Mouse (Mus musculus): ENCODE results near the gene Canx.

DNA sequence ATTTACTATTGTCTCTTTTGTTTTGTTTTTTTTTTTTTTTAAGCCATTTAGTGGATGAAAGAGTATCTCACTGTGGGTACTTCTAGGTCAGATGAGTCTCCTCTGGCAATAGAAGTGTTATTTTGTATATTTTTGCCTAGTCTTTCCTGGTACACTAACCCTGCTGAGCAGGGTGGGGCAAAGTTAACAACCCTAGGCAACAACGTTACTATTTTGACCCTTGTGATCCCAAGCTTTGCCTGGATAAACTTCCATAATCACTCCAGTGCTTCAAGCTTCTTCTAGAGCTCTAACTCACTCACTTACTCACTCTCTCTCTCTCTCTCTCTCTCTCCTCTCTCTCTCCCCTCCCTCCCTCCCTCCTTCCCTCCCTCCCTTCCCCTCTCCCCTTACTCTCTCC lies 10.7 kb upstream of the Canx start:
- TF ChIP-seq CTCF (IDR thresholded peaks at IDR 0.05; ENCODE audit: insufficient read depth, low read depth, low read length) = no peak
- no peak for TF ChIP-seq POLR2A (IDR thresholded peaks at IDR 0.05; ENCODE audit: insufficient read depth, low read depth, low read length)
